Mouse (Mus musculus) embryo, embryonic 9.5 days (tissue): ENCODE data around the gene Map3k4.

ENCODE experiments used
- DNase-seq: peaks from one replicate; pipeline ENCODE4 v3.0.0-alpha.2; 2017; ENCODE audit errors: extremely low spot score

Gene Map3k4

GRCm38 (mm10) chr17:12184283-12184682 lies 134.3 kb downstream of the Map3k4 start:
- DNase-seq: no peak

- DNase-seq: no peak
Measured at GRCm38 (mm10) chr17:12182702-12183485, 135.7 kb downstream of the Map3k4 start.

- no peak for DNase-seq
Measured at GRCm38 (mm10) chr17:12179766-12180165, 138.8 kb downstream of the Map3k4 start.

GRCm38 (mm10) chr17:12179339-12179738 lies 139.3 kb downstream of the Map3k4 start:
- no peak for DNase-seq
